Mouse (Mus musculus): ENCODE data around the gene Abr.

Abr gene

GRCm38 (mm10) chr11:76493811-76494274 is 128.3 kb downstream of the Abr start:
- DNase-seq (ENCODE audit: low spot score in 2 of 2): no peak

GRCm38 (mm10) chr11:76493167-76493566 is 128.9 kb downstream of the Abr start:
- no peak for DNase-seq (ENCODE audit: low spot score in 2 of 2)

- DNase-seq (ENCODE audit: low spot score in 2 of 2): no peak
Measured at GRCm38 (mm10) chr11:76491817-76492216, 130.3 kb downstream of the Abr start.

DNA sequence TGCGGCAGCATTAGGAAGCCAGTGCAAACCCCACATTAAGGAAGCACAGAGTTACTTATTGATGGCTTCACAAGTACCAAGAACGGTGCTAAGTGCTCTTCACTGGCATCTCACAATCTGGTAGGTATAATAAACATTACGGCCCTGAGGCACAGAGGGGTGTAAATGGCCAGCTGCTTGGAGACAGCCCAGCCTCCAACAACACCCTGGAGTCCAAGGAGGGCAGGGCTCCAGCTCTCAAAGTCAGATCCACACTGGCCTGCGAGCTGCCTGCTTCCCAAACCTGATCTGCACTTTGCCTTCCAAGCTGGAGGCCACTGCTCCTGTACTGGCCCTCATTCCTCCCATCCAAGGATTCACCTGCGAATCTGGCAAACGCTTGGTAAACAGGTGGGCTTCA is 132.7 kb downstream of the Abr start:
- no peak for DNase-seq (ENCODE audit: low spot score in 2 of 2)

DNA sequence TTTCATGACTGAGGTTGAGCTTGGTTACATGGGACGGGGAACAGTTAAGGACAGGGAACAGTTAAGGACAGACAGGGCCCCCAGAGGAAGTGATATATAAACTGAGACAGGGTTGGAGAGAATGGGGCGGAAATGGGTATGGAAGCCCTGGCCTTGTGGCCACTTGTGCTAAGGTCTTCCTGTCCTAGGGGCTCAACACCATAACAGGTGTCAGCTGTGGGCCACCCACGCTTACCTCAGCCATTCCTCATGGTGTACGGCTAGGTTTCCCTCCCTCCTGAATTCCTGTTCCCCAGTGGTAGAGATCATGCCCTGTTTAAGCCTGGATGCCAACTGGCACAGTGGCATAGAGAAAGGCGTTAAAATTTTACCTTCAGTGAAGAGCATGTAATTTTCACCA is 135.1 kb downstream of the Abr start:
- no peak for DNase-seq (ENCODE audit: low spot score in 2 of 2)

GRCm38 (mm10) chr11:76484033-76484432 is 138.1 kb downstream of the Abr start:
- no peak for DNase-seq (ENCODE audit: low spot score in 2 of 2)

GRCm38 (mm10) chr11:76483171-76483727 is 138.9 kb downstream of the Abr start:
- DNase-seq (ENCODE audit: low spot score in 2 of 2): no peak

DNA sequence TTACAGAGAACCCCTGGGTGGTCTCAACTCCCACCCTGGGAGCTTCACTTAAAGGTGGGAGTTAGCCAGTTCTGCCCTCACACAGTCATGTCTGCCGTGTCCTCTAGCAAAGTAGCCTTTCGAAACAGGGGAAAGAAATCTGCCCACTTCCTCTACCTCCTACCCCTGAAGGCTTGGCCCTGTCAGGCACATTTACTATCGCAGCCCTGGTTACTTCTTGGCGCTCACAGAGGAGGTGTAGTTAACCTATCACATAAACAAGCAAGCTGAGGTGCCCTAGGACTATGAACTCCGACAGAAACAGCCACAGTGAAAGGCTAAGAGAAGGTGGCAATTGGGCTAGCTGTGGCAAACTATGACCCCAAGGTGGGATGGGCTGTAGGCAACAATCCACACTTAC is 139.4 kb downstream of the Abr start:
- no peak for DNase-seq (ENCODE audit: low spot score in 2 of 2)

DNA sequence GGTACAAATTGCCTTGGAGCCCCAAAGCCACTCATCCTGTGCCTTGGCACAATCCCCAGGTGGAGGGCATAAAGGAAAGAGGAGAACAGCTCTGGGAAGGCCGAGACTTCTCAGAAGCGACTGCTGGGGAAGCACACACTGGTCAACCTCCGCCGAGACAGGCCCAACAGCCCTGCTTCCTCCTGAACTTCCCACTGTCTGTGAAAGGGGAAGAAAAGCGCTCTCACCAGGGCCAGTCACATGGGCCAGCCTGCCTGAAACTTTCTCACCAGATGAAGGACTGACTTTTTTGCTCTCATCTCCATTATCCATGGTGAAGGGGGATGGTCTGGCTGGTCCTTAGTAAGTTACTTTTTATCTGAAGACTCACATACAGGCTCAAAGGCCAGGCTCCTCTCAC is 139.9 kb downstream of the Abr start:
- no peak for DNase-seq (ENCODE audit: low spot score in 2 of 2)

GRCm38 (mm10) chr11:76479729-76480128 is 142.4 kb downstream of the Abr start:
- peak; percentile 14 to 37 for DNase-seq (ENCODE audit: low spot score in 2 of 2)

GRCm38 (mm10) chr11:76478676-76479655 is 143.1 kb downstream of the Abr start:
- DNase-seq (ENCODE audit: low spot score in 2 of 2): no peak

GRCm38 (mm10) chr11:76477095-76477525 is 145.0 kb downstream of the Abr start:
- no peak for DNase-seq (ENCODE audit: low spot score in 2 of 2)

- no peak for DNase-seq (ENCODE audit: low spot score in 2 of 2)
Measured at GRCm38 (mm10) chr11:76476376-76477094, 145.6 kb downstream of the Abr start.

DNA sequence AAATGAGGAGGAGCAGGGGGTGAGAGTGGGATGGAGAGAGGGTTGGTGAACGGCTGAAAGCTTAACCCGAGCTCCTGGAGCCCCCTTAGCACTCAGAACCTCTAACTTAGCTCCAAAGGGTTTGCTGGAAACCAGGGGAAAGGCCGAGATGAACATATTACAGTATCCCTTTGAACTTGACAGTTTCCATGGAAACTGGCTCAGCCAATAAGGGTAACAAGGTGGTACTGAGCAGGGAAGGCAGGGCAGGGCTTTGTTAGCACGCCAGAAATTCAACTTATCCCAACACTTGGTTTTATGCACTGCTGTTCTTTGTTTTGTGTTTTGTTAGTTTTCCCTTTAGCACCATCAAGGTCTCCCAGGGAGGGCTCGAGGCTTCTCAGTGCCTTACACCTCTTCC is 149.5 kb downstream of the Abr start:
- no peak for DNase-seq (ENCODE audit: low spot score in 2 of 2)

GRCm38 (mm10) chr11:76469311-76469998 is 152.7 kb downstream of the Abr start:
- no peak for DNase-seq (ENCODE audit: low spot score in 2 of 2)

- DNase-seq (ENCODE audit: low spot score in 2 of 2): no peak
Measured at GRCm38 (mm10) chr11:76468347-76468746, 153.8 kb downstream of the Abr start.

- no peak for DNase-seq (ENCODE audit: low spot score in 2 of 2)
Measured at GRCm38 (mm10) chr11:76467487-76468005, 154.6 kb downstream of the Abr start.

DNA sequence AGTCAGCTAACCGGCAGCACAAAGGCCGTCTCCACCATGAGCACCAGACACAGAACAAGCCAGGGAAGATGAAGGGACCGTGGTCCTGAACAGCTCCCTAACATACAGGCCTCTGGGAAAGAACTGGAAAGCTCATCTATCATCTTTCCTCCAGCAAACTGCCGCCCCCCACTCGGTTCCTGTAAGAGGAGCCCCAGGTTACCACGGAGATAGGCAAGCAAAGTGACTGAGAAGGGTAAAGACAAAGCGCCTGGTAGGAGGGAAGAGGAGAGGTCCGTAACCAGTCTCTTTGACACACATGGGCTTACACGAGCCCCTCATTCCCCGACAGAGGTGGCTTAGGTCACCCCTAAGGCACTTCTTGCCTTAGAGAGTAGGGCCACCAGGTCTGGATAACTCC is 155.0 kb downstream of the Abr start:
- no peak for DNase-seq (ENCODE audit: low spot score in 2 of 2)

DNA sequence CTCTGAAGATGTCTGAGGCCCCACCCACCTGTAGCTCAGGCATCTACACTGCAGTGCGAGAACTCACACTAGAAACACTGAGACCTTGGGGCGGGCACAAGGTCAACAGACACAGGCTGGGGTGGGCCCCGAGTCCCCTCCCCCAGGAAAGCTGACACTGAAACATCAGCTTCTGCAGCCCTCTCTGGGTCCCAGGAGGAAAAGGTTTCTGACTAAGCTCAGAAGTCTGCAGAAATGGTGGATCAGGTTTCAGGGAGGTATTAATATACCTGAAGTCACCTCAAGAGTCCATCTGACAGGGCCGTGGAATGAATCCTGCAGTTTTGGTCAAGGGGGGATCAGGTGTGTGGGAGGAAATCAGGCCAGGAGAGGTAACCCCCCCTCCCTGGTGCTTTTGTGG is 156.2 kb downstream of the Abr start:
- DNase-seq (ENCODE audit: low spot score in 2 of 2): no peak

DNA sequence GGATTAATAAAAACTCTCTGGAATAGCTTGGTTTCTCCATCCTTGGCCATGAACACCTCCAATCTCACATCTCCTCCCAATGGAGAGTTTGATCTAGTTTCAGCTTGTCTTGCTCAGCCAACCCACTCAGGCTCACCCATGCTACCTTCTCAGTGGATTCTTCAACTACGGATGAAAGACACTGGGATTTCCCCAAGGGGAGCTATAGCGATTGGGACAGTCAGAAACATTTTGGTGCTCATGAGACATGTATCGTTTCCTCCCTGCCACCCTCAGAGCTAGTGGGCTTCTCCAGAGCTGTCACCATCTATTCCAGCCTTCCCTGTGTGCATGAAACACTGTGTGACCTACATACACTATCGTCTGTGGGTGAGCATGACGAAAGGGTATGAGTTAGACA is 160.4 kb downstream of the Abr start:
- no peak for DNase-seq (ENCODE audit: low spot score in 2 of 2)

GRCm38 (mm10) chr11:76461201-76461600 is 160.9 kb downstream of the Abr start:
- DNase-seq (ENCODE audit: low spot score in 2 of 2): peak; percentile 44 to 49

- no peak for DNase-seq (ENCODE audit: low spot score in 2 of 2)
Measured at GRCm38 (mm10) chr11:76459489-76459888, 162.6 kb downstream of the Abr start.

All from thymus, postnatal 10 days (tissue).